Mouse (Mus musculus) liver, embryonic 12.5 days (tissue): ENCODE measurements at regions not wholly inside any gene's neighbourhood (a gene's known extent, or its start where the extent isn't known, plus 50 kb on each side); places are given as distances from the start of the nearest gene placed in this dataset.
A peak's percentile ranks its signal among the peaks of the same experiment; 100 is the strongest.
"Not testable (repeated sequence)": the region's sequence is repeated elsewhere in the genome, so short reads cannot be mapped to it uniquely, and the experiment has no call there.

Source experiments
- ATAC-seq: fragments of 200-750 bp; cut with Nextera tagmentation; 2 replicates; pipeline ENCODE4 v1.8.0; 2017; ENCODE audit warnings: moderate number of reproducible peaks, mild to moderate bottlenecking, moderate library complexity
- H3K27ac ChIP-seq: fragments of 300-500 bp; sonication (generic); 2 replicates; pipeline ENCODE4 v1.5.1; 2016; ENCODE audit warnings: mild to moderate bottlenecking
- H3K27me3 ChIP-seq: fragments of 300-500 bp; sonication (generic); replicated peaks from 2 replicates; pipeline ENCODE4 v1.6.1; 2016; ENCODE audit warnings: mild to moderate bottlenecking, moderate library complexity
- H3K36me3 ChIP-seq: fragments of 300-500 bp; sonication (generic); 2 replicates; pipeline ENCODE4 v1.6.1; 2016; ENCODE audit warnings: mild to moderate bottlenecking, moderate library complexity
- H3K4me1 ChIP-seq: fragments of 300-500 bp; sonication (generic); 2 replicates; pipeline ENCODE4 v1.6.1; 2016
- H3K4me2 ChIP-seq: fragments of 300-500 bp; sonication (generic); 2 replicates; pipeline ENCODE4 v1.6.1; 2016; ENCODE audit warnings: mild to moderate bottlenecking, moderate library complexity
- H3K4me3 ChIP-seq: fragments of 300-500 bp; sonication (generic); 2 replicates; pipeline ENCODE4 v1.5.1; 2016; ENCODE audit warnings: mild to moderate bottlenecking, moderate library complexity
- H3K9ac ChIP-seq: fragments of 300-500 bp; sonication (generic); 2 replicates; pipeline ENCODE4 v1.6.1; 2016; ENCODE audit warnings: mild to moderate bottlenecking, moderate library complexity
- H3K9me3 ChIP-seq: fragments of 300-500 bp; sonication (generic); replicated peaks from 2 replicates; pipeline ENCODE4 v1.6.1; 2016; ENCODE audit warnings: mild to moderate bottlenecking, moderate library complexity
- WGBS: fragments of 180-500 bp; shearing (Covaris S2); methylation state at CpG from one replicate; pipeline ENCODE4 v1.1.7; 2016; ENCODE audit not compliant: insufficient replicate concordance; 5-methylcytosine and 5-hydroxymethylcytosine counted together

DNA sequence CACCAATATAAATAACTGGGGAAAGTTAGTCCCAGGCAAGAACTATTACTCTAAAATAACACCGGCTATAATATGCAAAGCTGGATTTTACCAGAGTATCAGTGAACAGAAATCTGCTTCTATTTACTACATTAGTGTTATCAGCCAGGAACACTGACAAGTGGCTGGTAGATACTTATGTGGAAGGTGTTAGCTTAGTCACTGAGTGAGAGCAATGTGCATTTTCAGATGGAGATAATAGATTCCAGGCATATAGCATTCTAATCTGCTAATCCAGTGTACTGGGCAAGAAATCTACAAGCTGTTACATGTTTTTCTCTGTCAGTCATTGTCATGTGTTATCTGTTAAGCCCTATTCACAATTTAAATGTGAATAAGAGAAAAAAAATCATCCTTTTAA, 1054.6 kb upstream of the Rag2 start:
- not testable (repeated sequence) for H3K4me2 ChIP-seq, H3K27me3 ChIP-seq, H3K36me3 ChIP-seq, H3K9me3 ChIP-seq, H3K4me3 ChIP-seq, H3K9ac ChIP-seq, H3K27ac ChIP-seq, H3K4me1 ChIP-seq
- WGBS, result no CpG with 5 or more reads among the region's 1 CpGs
- ATAC-seq, result peak; percentile 58; the same call in 1 of the 2 replicates

DNA sequence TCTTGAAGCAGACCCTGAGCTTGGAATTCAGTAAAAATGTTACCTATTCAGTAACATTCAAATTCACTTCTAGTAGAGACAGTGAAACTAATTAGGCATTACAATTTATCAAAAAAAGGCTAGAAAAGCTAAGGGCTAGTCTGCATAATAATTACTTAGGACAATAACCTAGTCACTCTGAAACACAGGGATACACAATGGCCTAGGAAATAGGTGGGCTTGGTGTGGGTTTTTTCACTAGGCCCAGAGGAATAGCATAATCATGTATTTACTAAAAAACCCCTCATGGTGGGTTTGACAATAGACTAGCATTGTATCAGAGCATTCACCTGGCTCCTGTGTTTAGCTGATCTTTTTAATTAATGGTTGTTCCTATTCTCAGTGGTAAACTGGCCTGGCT, 1033.9 kb upstream of the Rag2 start:
- not testable (repeated sequence) for H3K27me3 ChIP-seq, H3K4me3 ChIP-seq, H3K9ac ChIP-seq, H3K36me3 ChIP-seq, H3K4me2 ChIP-seq, H3K4me1 ChIP-seq, ATAC-seq, H3K27ac ChIP-seq, H3K9me3 ChIP-seq

DNA sequence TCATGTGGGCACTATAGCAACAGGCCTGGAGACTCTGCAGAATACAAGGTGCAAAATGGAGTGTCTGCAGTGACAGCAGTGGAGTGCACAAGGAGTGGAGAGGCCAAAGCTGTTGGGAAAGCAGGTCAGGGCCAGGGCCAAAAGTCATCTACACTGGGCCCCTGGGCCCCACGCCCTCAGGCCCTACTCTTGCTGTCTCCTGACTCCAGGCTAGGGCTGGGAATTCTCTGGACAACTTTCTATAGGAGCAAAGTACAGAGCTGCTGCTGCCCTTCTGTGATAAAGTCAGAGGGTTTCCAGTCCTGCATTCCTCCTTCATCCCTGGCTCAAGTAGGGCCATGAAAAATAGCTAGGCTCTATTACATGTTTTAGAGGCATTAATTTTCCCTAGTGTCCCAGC, 998.3 kb upstream of the Rag2 start:
- H3K36me3 ChIP-seq, H3K27me3 ChIP-seq, ATAC-seq, H3K4me2 ChIP-seq, H3K9me3 ChIP-seq, H3K4me1 ChIP-seq, H3K4me3 ChIP-seq, H3K9ac ChIP-seq, H3K27ac ChIP-seq: not testable (repeated sequence)
- no CpG with 5 or more reads among the region's 1 CpGs for WGBS

DNA sequence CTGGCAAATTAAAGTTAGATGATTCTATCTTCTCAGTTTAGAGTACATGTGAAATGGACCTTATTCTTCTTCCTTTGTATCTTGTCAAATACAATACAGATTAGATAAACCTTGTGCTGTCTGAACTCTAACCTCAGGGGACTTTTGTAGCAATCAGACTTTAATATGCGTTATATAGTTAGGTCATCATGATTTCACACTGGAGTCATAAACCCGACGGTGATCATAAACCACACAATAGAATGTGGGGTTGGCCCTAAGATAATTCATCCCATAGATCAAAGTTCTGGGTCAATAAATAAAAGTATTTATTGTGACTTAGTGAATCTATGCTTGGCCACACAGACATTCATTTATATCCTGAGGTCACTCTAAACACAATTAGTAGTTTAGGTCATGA, 971.8 kb upstream of the Rag2 start:
- whole genome bisulfite sequencing, result no CpG with 5 or more reads among the region's 3 CpGs
- H3K4me2 ChIP-seq, result not testable (repeated sequence)

DNA sequence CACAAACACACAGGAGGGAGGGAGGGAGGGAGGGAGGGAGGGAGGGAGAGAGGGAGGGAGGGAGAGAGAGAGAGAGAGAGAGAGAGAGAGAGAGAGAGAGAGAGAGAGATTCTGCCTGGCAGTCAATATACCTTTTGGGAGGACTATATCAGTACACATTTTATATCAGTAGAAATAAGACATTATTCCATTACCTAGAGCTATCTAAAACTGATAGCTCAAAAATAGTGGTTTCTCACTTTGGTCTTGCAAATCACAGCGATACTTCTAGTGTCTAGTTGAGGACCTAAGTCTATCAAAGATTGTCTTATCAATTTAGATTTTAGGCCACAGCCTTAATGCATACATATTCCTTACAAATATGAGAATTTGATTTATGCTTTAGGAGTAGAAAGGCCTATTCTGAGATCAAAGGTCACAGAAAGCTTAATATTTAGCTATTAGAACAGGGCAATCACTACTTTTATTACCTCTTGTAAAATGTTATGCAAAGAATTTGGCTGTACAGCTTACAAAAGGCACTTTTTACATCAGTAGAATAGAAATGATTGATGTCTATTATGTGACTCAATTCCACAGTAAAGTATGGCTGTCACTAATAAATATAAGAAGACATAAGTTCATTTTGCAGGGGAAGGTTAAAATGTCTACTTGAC, 953.0 kb upstream of the Rag2 start:
- ATAC-seq, H3K4me2 ChIP-seq, H3K27me3 ChIP-seq, H3K27ac ChIP-seq, H3K4me3 ChIP-seq, H3K9ac ChIP-seq, H3K4me1 ChIP-seq, H3K36me3 ChIP-seq, H3K9me3 ChIP-seq: not testable (repeated sequence)
- no CpG with 5 or more reads among the region's 1 CpGs for WGBS

More for the DNA sequence above, 971.8 kb upstream of the Rag2 start:
- not testable (repeated sequence) for H3K9ac ChIP-seq, H3K27ac ChIP-seq, H3K4me3 ChIP-seq, H3K4me1 ChIP-seq, H3K36me3 ChIP-seq, H3K9me3 ChIP-seq, H3K27me3 ChIP-seq, ATAC-seq

DNA sequence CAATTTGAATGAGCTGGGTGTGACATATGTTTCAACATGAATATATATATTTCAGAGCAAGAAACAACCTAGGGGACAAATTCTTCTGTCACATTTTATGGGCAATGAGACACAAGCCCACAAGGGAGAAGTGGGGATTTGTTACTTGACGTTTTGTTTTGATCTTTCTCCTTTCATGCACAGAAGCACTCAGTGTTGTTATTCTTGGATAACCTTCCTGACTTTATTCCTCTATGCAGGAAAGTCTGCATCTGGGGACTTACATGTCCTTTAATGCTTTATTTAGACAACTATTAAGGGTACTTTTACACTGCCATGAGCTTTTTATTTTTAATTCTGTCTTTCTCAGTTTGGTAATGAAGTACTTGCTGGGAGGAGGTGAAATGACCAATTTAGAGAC, 916.1 kb upstream of the Rag2 start:
- H3K4me2 ChIP-seq, H3K27me3 ChIP-seq, ATAC-seq, H3K4me1 ChIP-seq, H3K27ac ChIP-seq, H3K9me3 ChIP-seq, H3K36me3 ChIP-seq, H3K9ac ChIP-seq, H3K4me3 ChIP-seq: not testable (repeated sequence)
- no CpG with 5 or more reads among the region's 1 CpGs for WGBS

DNA sequence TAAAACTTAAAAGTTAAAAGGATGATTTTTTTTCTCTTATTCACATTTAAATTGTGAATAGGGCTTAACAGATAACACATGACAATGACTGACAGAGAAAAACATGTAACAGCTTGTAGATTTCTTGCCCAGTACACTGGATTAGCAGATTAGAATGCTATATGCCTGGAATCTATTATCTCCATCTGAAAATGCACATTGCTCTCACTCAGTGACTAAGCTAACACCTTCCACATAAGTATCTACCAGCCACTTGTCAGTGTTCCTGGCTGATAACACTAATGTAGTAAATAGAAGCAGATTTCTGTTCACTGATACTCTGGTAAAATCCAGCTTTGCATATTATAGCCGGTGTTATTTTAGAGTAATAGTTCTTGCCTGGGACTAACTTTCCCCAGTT, 881.2 kb upstream of the Rag2 start:
- H3K27me3 ChIP-seq, H3K4me3 ChIP-seq, H3K4me1 ChIP-seq, H3K4me2 ChIP-seq, H3K27ac ChIP-seq, H3K9ac ChIP-seq, H3K36me3 ChIP-seq, H3K9me3 ChIP-seq: not testable (repeated sequence)
- ATAC-seq, result peak; percentile 70
- WGBS, result no CpG with 5 or more reads among the region's 1 CpGs

DNA sequence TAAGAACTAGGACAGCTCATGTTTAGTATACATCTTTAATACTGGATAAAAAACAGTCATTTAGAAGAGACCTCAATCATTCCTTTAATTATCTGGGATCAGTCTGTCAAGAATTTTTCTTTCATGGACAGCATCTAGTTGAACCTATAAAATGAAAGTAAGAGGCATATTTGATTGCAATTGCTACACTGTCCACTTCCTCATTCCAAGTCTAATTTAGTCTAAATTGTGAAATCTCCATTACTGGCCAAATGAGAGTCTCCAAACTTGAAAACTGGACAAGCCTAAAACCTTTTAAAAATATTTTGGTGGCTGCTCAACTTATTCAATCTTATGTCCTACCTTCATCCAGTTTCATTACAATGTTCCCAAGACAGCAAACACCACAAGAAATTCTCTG, 869.5 kb upstream of the Rag2 start:
- H3K4me2 ChIP-seq, H3K27me3 ChIP-seq, H3K27ac ChIP-seq, H3K9ac ChIP-seq, H3K4me1 ChIP-seq, H3K9me3 ChIP-seq, H3K4me3 ChIP-seq, H3K36me3 ChIP-seq, ATAC-seq: not testable (repeated sequence)

DNA sequence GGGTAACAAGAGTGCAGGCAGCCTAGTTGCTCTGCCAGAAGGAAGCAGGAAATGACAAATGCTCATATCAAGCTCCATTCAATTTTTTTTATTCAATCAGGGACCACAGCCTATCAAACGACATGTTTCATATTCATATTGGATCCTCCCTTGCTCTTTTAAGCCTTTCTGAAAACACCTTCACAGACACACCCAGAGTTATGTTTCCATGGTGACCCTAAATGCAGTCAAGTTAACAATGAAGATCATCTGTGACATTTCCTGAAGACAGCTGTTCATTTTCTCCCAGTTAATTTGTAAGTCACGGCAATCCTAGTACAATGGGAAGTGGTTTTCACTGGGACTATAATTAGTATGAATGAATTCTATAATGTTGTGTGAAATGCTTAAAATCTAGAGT, 839.1 kb upstream of the Rag2 start:
- WGBS, result 48% methylated on average over 2 of the region's 2 CpGs
- Histone ChIP-seq H3K27ac (no peak overlapping the region), H3K4me2 (no peak overlapping the region), H3K27me3 (no peaks in the 10 kb centered on the region), H3K4me1 (no peaks in the 10 kb centered on the region), H3K9me3 (no peaks in the 10 kb centered on the region), H3K4me3 (no peak overlapping the region), H3K36me3 (no peaks in the 10 kb centered on the region), H3K9ac (no peak overlapping the region)
- no peak for ATAC-seq

DNA sequence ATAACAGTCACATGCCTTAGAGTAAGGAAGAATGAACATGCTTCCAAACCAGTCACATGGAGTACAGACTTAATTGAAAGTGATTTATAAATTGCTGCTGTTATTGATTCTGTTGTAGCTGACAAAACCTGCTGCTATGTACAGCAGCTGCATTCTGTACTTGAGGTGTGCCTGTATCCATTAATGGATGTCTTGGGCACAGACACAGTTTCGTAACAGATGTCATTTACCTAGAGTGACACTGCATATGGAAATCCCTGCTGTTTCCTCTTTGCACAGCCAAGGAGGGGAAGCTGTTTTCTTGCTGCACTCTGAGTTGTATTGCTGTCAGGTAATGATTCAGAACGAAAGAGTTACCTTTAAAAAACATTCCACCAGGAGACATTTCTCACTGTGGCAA, 828.9 kb upstream of the Rag2 start:
- Histone ChIP-seq H3K4me2 (no peak overlapping the region), H3K9ac (no peak overlapping the region), H3K4me1 (no peaks in the 10 kb centered on the region), H3K4me3 (no peak overlapping the region), H3K36me3 (no peaks in the 10 kb centered on the region), H3K27ac (no peak overlapping the region), H3K9me3 (no peaks in the 10 kb centered on the region), H3K27me3 (no peaks in the 10 kb centered on the region)
- ATAC-seq, result no peak
- WGBS, result 63% methylated on average over 2 of the region's 2 CpGs

DNA sequence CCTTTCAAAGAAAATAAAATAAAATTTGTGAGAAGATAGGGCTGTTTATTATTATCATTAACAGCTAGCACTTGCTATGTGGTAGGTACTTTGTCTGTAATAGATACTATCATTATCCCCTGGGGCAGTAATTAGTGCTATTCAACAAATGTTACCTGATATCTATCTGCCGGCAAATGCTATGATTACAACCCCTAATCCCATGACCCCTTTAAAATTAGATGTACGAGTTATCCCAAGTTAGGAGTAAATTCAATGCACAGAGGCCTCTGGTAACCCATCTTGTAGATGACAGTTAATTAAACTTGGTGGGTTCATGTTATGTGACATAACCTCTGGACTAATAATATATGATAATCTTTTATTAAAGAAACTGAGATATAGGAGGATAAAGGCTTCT, 827.7 kb upstream of the Rag2 start:
- Histone ChIP-seq H3K36me3 (no peaks in the 10 kb centered on the region), H3K9me3 (no peaks in the 10 kb centered on the region), H3K27ac (no peak overlapping the region), H3K4me2 (no peak overlapping the region), H3K27me3 (no peaks in the 10 kb centered on the region), H3K4me3 (no peak overlapping the region), H3K4me1 (no peaks in the 10 kb centered on the region), H3K9ac (no peak overlapping the region)
- no peak for ATAC-seq
- 78% methylated on average over 2 of the region's 2 CpGs for WGBS

DNA sequence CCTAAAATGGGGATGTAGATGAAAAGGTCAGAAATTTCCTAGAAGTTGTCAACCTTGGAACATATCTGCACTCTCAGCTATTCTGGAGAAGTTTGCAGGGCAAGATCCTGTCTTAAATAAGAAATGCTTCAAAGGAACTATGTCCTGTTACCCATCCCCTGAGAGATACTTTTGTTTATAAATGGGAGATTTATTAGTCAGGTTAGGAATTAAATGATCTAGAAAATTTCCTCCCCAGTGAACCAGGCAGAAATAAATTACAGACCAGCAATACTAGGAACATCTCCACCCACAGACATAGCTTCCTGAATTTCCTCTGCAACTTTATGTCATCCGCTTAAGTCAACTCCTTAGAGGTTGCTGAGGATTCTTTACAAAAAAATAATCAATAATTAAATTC, 827.0 kb upstream of the Rag2 start:
- no peak for ATAC-seq
- Histone ChIP-seq H3K4me1 (no peaks in the 10 kb centered on the region), H3K9me3 (no peaks in the 10 kb centered on the region), H3K4me3 (no peak overlapping the region), H3K36me3 (no peaks in the 10 kb centered on the region), H3K27me3 (no peaks in the 10 kb centered on the region), H3K27ac (no peak overlapping the region), H3K9ac (no peak overlapping the region), H3K4me2 (no peak overlapping the region)
- 88% methylated on average over 1 of the region's 1 CpGs for WGBS

DNA sequence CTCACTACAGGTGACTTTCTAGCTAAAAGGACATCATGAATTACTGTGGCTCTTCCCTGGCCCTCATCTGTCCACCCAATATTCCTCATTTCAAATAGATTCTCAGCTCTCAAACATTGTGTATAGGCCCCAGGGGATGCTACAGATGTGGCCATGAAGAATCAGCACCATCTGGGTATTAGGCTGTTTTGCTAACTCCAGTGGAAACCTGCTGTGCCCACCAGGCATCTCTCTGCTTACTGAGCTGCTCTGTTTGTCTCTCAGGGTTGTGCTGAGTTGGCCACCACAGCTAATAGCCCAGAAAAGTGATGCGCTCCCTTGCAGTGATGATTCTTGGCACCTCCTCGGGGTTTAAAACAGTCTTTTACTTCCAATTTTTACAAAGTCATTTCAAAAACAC, 812.0 kb upstream of the Rag2 start:
- WGBS, result 72% methylated on average over 2 of the region's 2 CpGs
- Histone ChIP-seq H3K27me3 (no peaks in the 10 kb centered on the region), H3K27ac (no peak overlapping the region), H3K4me3 (no peak overlapping the region), H3K36me3 (no peaks in the 10 kb centered on the region), H3K9ac (no peak overlapping the region), H3K4me2 (no peak overlapping the region), H3K4me1 (no peaks in the 10 kb centered on the region), H3K9me3 (no peaks in the 10 kb centered on the region)
- ATAC-seq, result no peak
